ENCODE assay signal across 8 mouse cellular contexts in genomic region chr5:129602071-129602487, GRCm38 (mm10). TPM values are rescaled to one million over a fixed set of nuclear protein-coding genes. Genes with fewer than 3 reads are reported as not detected.
DNase-seq lines count a peak whose midpoint lies in the region; ATAC-seq and TF ChIP-seq lines count a peak whose summit lies in the region.
"Had no signal": no experiment of that assay in that cellular context is flagged by ENCODE, and none has a peak within 500 bp of the region (broad histone marks: within the 10 kb centered on the region; RNA-seq: fewer than 3 reads in every experiment).

No protein-coding gene starts in this region.

- no peaks in the 10 kb centered on the region for H3K27me3 ChIP-seq in MEL (ENCODE audit: control insufficient read depth in 1 of 2, insufficient read depth in 2 of 2, low read length in 2 of 2)
- H3K27me3 ChIP-seq in liver, postnatal 0 days (ENCODE audit: insufficient read depth, low read length) = no peaks in the 10 kb centered on the region
- H3K27me3 ChIP-seq: neural tube, embryonic 13.5 days had no signal

- H3K9ac ChIP-seq in MEL (ENCODE audit: control insufficient read depth, low read depth, low read length, poor library complexity, severe bottlenecking) = no peak overlapping the region
- no peak overlapping the region for H3K9ac ChIP-seq in liver, postnatal 0 days (replicated peaks)
- H3K9ac ChIP-seq: neural tube, embryonic 13.5 days had no signal

- H3K4me1 ChIP-seq in MEL (ENCODE audit: control insufficient read depth in 1 of 2, insufficient read depth in 2 of 2, low read length in 2 of 2) = no peaks in the 10 kb centered on the region
- no peaks in the 10 kb centered on the region for H3K4me1 ChIP-seq in liver, postnatal 0 days (ENCODE audit: insufficient read depth)
- H3K4me1 ChIP-seq: neural tube, embryonic 13.5 days had no signal

- peak; percentile 35 for TF ChIP-seq RAD21 in MEL (IDR thresholded peaks at IDR 0.05; ENCODE audit: low read depth, low read length)

- no peak for TF ChIP-seq EP300 in MEL (IDR thresholded peaks at IDR 0.05; ENCODE audit: low read depth in 1 of 2, low read length in 2 of 2)
- TF ChIP-seq EP300 in liver, postnatal 0 days (IDR thresholded peaks at IDR 0.05; ENCODE audit: low read depth) = no peak

- no peak overlapping the region for H3K27ac ChIP-seq in left cerebral cortex, adult 2 months
- H3K27ac ChIP-seq in MEL (ENCODE audit: control insufficient read depth, low read depth, low read length) = no peak overlapping the region
- no peak overlapping the region for H3K27ac ChIP-seq in liver, postnatal 0 days (ENCODE audit: low read depth)
- H3K27ac ChIP-seq: neural tube, embryonic 13.5 days had no signal

- peak; percentile 63 for TF ChIP-seq CTCF in left cerebral cortex, adult 2 months (IDR thresholded peaks at IDR 0.05)
- peak; percentile 52 to 65 (median 58) for TF ChIP-seq CTCF in MEL (IDR thresholded peaks at IDR 0.05 in 2 of 3, conservative IDR thresholded peaks at IDR 0.05 in 1 of 3; ENCODE audit: control insufficient read depth in 1 of 3, insufficient read depth in 1 of 3, low read depth in 2 of 3, low read length in 3 of 3, poor library complexity in 1 of 3, severe bottlenecking in 1 of 3)
- TF ChIP-seq CTCF in liver, postnatal 0 days (IDR thresholded peaks at IDR 0.05; ENCODE audit: low read depth) = peak; percentile 49

- intact Hi-C loops in left cerebral cortex, adult 2 months (cut with DNase I) = no loop called here
- intact Hi-C loops in left cerebral cortex, postnatal 36 days (cut with DNase I) = no loop called here

- DNase-seq in left cerebral cortex, adult 2 months (ENCODE audit: extremely low spot score in 1 of 2, low spot score in 2 of 2) = peak in 1 of 2 experiments; percentile 44
- DNase-seq in left cerebral cortex, postnatal 36 days (ENCODE audit: low spot score in 2 of 2) = no peak
- DNase-seq in MEL (ENCODE audit: low read depth, low spot score) = peak; percentile 20
- peak; percentile 38 for DNase-seq in embryo, embryonic 10.5 days (ENCODE audit: low spot score)
- DNase-seq in liver, postnatal 0 days = no peak
- DNase-seq in cerebellum, adult 18-20 months = no peak

- WGBS in liver, postnatal 0 days (ENCODE audit: insufficient replicate concordance) = 55% methylated on average over 16 of the region's 16 CpGs

- TF ChIP-seq POLR2A in MEL (IDR thresholded peaks at IDR 0.05; ENCODE audit: control insufficient read depth in 1 of 2, insufficient read depth in 1 of 2, low read depth in 1 of 2, low read length in 2 of 2, poor library complexity in 1 of 2) = no peak

- ATAC-seq in liver, postnatal 0 days = no peak
- no peak for ATAC-seq in megakaryocyte-erythroid progenitor cell, adult 5-6 weeks (replicated peaks; ENCODE audit: low FRiP score, low TSS enrichment, poor library complexity, severe bottlenecking)

- no peak overlapping the region for H3K4me3 ChIP-seq in left cerebral cortex, adult 2 months
- no peak overlapping the region for H3K4me3 ChIP-seq in MEL (ENCODE audit: control insufficient read depth in 1 of 2, insufficient read depth in 1 of 2, low read depth in 2 of 2, low read length in 2 of 2)
- H3K4me3 ChIP-seq in liver, postnatal 0 days (ENCODE audit: low read depth, low read length) = no peak overlapping the region
- H3K4me3 ChIP-seq: neural tube, embryonic 13.5 days had no signal

- no peaks in the 10 kb centered on the region for H3K9me3 ChIP-seq in MEL (replicated peaks; ENCODE audit: insufficient read depth, low read length)
- H3K9me3 ChIP-seq in liver, postnatal 0 days (ENCODE audit: low read length) = no peaks in the 10 kb centered on the region
- H3K9me3 ChIP-seq: neural tube, embryonic 13.5 days had no signal

- no peak overlapping the region for H3K4me2 ChIP-seq in liver, postnatal 0 days (ENCODE audit: low read depth, low read length)
- H3K4me2 ChIP-seq: neural tube, embryonic 13.5 days had no signal

- H3K79me2 ChIP-seq in MEL (ENCODE audit: control insufficient read depth, insufficient read depth, low read length, poor library complexity) = no peaks in the 10 kb centered on the region

- no peaks in the 10 kb centered on the region for H3K36me3 ChIP-seq in MEL (ENCODE audit: control insufficient read depth in 1 of 2, insufficient read depth in 2 of 2, low read length in 2 of 2)
- no peaks in the 10 kb centered on the region for H3K36me3 ChIP-seq in liver, postnatal 0 days (replicated peaks; ENCODE audit: insufficient read depth, low read length)

TF ChIP-seq in MEL, 35 proteins besides CTCF, POLR2A, EP300 and RAD21:
- TF ChIP-seq ZNF384 (IDR thresholded peaks at IDR 0.05; ENCODE audit: low read depth, low read length) (peak; percentile 77), SMC3 (IDR thresholded peaks at IDR 0.05; ENCODE audit: low read depth, low read length) (peak; percentile 25; the same call in 1 of the 2 replicates), CHD2 (IDR thresholded peaks at IDR 0.05; ENCODE audit: low read length) (no peak)

RNA-seq across cellular contexts. Expression of gene Mmp17, which starts 18.1 kb away (rescaled TPM):
- 100 to 1,000 TPM; 107 to 113 TPM for total RNA-seq in left cerebral cortex, adult 2 months (2021)
- total RNA-seq in left cerebral cortex, postnatal 36 days (2021) = 100 to 1,000 TPM; 112 to 116 TPM
- 0.92 and 1.1 TPM in 2 replicates for total RNA-seq in MEL (2012; rRNA removed)
- 1 to 10 TPM in 1 of 2 experiments, not detected in 1; 1.6 TPM for polyA plus RNA-seq in MEL (2012; ENCODE audit: insufficient read depth in 1 of 2, insufficient read length in 2 of 2, low read depth in 1 of 2, low replicate concordance in 2 of 2, missing spikeins in 1 of 2)
- 0.07 and 0.11 TPM in 2 replicates for polyA plus RNA-seq in liver, postnatal 0 days (2015; fragmentation: Nextera tagmentation; extraction: Ambion mirVana)
- 0.40 TPM in 1 of 2 replicates, not detected in the other for total RNA-seq in megakaryocyte-erythroid progenitor cell, adult 5-6 weeks (2014; fragmentation: Nextera tagmentation)
- total RNA-seq in megakaryocyte-erythroid progenitor cell, adult 5-6 weeks (2017) = not detected in 2 replicates

Comparison
In these comparisons a context has a peak if more than half of its experiments do, and no peak if none do; other contexts are left out.
1. DNase-seq: peak in MEL (single experiment) and embryo, embryonic 10.5 days (single experiment); none in left cerebral cortex, postnatal 36 days (0 of 2), liver, postnatal 0 days (single experiment) and cerebellum, adult 18-20 months (0 of 2).
2. RNA of gene Mmp17, which starts 18.1 kb away (total RNA-seq): 112 to 116 TPM in left cerebral cortex, postnatal 36 days and 107 to 113 TPM in left cerebral cortex, adult 2 months; 0.92 to 1.1 TPM in MEL and 0.40 TPM in megakaryocyte-erythroid progenitor cell, adult 5-6 weeks; every median in the first group is over 10 times any median in the second.
3. Peak in every context shown above with its lines, with median percentiles within 50 percentile points of each other: CTCF ChIP-seq.